Mouse (Mus musculus): ENCODE measurements around the gene Camta2.

GRCm38 (mm10) chr11:70679361-70679760 is 8.5 kb downstream of the Camta2 start:
- no peak for TF ChIP-seq CTCF (IDR thresholded peaks at IDR 0.05)
- TF ChIP-seq EP300 (IDR thresholded peaks at IDR 0.05; ENCODE audit: insufficient read depth, low read depth, low read length), result no peak
